Mouse (Mus musculus) monocyte, adult 2 months (primary cell): Measurements from ENCODE around the gene Olfr430.
"Not testable (repeated sequence)": the region's sequence is repeated elsewhere in the genome, so short reads cannot be mapped to it uniquely, and the experiment has no call there.

Source experiments
- DNase-seq, 2 experiments: peaks; one replicate each; pipeline ENCODE4 v3.0.0; 2022; ENCODE audit warnings: low spot score in 2 of 2, low read depth in 1 of 2

Olfr430 gene

GRCm38 (mm10) chr1:174066305-174066704, at the start of gene Olfr430:
Gene Olfr430, plus strand, starts transcription at chr1:174066605.
- DNase-seq: no peak

GRCm38 (mm10) chr1:174031698-174032097, 34.7 kb upstream of the Olfr430 start, which contains the start of gene Ifi205:
Gene Ifi205, minus strand, starts transcription at chr1:174031810.
- DNase-seq: no peak

DNA sequence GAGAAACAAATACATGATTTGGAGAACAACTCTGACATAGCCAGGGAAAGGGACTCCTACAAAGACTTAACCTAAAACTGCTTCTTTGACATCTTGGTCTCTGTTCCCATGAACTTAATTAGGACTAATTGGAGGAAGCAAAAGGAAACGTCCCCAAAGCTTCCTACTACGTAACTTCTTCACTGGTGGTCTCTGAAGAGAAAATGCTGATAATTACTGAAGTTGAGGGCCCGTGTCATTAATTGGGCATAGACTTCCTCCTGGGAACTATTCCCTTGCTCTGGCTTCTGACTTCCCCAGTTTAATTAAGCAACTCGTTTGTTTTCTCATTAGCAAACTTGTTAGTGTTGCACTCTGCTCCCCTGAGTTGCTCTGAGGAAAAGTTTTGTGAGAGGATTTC, 30.6 kb upstream of the Olfr430 start:
- DNase-seq: no peak

GRCm38 (mm10) chr1:174038480-174038879, 27.9 kb upstream of the Olfr430 start:
- no peak for DNase-seq

GRCm38 (mm10) chr1:174040523-174041177, 25.8 kb upstream of the Olfr430 start, which contains the start of gene Olfr433:
Gene Olfr433, plus strand, starts transcription at chr1:174040705.
- DNase-seq: peak; percentile 42 to 62

- not testable (repeated sequence) for DNase-seq
These were observed 24.1 kb upstream of the Olfr430 start for GRCm38 (mm10) chr1:174042091-174042884.

DNA sequence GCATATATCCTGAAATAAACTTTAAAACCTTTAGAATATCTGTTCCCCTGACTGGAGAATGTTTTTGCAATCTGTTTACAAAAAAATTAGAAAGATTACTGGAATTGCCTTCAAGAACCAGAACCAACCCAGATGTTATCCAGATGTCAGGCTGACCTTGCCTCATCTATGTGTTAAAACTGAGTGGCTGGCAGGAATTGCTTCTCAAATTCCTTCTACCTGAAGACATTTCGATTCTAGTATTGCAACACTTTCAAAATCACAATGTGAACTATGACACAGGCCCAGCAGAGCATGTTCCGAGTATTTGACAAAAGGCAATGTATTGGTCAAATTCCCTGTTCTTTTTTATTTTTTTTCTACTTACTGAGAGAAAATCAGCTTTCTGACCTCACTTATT, 22.0 kb upstream of the Olfr430 start:
- DNase-seq: no peak

DNA sequence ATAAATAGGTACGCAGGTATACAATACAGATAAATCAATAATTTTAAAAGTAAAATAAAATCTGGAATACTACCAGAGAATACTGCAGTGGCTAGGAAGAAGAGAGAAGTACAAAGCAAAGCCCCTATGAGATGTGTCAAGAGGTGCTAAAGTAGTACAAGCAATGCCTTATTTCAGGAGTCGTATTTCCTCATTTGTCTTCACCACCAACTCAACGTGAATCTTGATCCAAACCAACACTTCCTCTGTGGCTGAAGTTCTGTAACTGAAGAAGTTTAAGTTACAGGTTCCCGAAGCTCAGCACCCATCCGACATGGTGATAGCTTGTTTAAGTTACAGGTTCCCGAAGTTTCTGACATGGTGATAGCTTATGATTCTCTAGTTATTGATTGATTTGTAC, 18.2 kb upstream of the Olfr430 start:
- not testable (repeated sequence) for DNase-seq

DNA sequence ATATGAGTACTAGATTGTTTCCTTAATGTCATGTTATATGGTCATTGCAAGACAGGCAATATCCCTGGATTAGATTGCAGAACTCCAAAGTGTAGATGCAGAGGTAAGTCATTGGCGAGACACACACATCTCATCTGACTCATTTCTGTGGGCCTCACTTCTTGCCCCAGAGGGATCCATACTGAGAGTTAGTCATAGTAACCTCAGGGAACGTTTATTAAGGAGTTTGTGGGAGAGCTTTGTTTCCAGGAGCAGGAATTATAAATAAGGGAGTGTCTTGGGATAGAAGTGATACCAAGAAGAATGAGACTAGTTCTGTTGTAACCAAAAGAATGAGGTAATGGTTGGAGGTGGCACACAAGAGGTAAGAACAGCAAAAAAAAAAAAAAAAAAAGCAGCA, 17.5 kb upstream of the Olfr430 start, which contains the start of gene Olfr432:
Gene Olfr432 (plus strand): TSS at position 313 of the 400 bp plus-strand sequence.
- DNase-seq: no peak

DNA sequence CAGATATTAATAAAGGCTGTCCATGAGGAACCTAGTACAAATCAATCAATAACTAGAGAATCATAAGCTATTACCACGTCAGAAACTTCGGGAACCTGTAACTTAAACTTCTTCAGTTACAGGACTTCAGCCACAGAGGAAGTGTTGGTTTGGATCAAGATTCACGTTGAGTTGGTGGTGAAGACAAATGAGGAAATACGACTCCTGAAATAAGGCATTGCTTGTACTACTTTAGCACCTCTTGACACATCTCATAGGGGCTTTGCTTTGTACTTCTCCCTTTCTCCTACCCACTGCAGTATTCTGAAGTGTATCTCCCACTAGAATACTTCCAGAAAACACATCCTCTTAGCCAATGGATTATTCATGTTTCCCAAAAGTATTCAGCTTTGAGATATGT, 17.0 kb upstream of the Olfr430 start:
- DNase-seq: not testable (repeated sequence)

DNA sequence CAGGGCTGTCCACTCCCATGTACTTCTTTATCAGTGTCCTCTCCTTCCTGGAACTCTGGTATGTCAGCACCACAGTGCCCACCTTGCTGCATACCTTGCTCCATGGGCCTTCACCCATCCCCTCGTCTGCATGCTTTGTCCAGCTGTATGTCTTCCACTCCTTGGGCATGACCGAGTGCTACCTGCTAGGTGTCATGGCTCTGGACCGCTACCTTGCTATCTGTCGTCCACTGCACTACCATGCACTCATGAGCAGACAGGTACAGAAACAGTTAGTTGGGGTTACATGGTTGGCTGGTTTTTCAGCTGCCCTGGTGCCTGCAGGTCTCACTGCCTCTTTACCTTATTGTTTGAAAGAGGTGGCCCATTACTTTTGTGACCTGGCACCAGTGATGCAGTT, 15.9 kb upstream of the Olfr430 start:
- no peak for DNase-seq

DNA sequence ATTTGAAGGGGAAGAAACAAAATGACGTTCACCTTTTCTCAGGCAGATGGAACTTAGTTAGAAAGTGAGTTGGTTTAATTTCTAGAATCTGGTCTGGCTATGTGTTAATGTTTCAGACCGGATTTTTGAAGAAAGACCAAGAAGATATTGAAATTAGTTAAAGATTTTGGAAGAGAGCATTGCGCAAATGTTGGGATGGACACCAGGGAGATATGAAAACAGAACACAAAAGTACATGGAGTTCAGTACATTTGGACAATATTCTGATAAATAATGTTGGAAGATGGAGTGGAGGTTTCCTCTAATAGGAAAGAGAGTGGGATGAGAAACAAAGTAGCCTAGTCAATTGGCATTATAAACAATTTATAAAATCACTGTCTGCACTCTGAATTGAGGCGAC, 14.9 kb upstream of the Olfr430 start:
- no peak for DNase-seq

- DNase-seq: no peak
These were observed 14.4 kb upstream of the Olfr430 start for GRCm38 (mm10) chr1:174051931-174052536.

DNA sequence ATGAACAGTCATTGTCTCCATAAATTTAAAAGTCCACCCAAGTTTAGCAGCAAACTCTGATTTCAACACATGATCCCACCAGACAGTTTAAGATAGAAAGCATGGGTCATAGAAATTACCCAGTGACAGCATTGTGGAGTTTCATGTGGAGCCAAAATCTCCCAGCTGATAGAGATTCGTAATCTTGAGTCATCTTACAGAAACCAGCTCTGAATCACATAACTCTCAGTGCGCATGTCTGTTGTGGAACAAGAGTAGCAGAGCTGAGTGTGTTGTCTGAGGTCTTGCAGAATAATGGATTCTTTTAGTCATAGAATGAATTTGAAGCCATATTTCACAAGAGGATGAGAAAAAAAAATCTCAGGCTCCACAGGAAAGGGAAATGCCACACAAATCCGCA, 13.4 kb upstream of the Olfr430 start:
- no peak for DNase-seq

DNA sequence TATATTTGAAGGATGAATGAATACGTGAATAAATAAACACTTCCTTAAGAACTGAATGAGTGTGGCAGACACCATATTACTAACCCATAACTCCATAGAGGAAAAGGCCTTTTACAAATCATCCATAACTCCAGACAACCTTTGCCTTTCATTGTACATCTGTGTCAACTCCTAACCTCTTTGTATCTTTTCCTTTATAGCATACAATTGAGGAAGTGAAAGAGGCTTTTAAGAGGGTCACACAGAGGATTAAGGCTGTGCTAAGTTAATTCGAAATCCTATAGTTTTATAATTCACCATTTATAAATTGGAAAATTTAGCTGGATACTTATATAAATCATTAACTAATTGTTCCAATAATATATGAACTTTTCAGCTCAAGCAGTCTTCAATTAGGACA, 11.2 kb upstream of the Olfr430 start:
- no peak for DNase-seq

- no peak for DNase-seq
These were observed 17.6 kb downstream of the Olfr430 start, which contains the start of gene Olfr429 for GRCm38 (mm10) chr1:174084031-174084430. Gene Olfr429, plus strand, starts transcription at chr1:174084331.

GRCm38 (mm10) chr1:174096591-174096990, 30.2 kb downstream of the Olfr430 start, which contains the start of gene Olfr427:
Gene Olfr427, plus strand, starts transcription at chr1:174096891.
- DNase-seq: no peak

DNA sequence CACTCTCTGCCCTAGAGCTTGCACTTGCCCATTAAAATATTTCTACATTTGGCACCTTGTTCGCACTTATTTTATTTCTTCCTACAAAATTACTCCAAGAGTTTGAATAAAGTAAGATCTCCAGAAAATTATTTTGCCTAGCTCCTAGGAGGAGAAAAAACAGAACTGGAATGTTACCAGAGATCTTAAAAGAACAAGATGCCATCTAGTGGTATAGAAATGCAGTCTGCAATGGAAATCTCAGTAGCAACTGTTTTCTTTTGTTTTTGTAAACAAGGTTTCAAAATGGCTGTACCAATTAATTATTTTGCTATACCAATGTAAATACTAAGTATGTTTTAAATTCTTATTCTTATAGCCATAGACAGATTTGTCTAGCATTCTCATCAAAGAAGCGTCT, 37.3 kb downstream of the Olfr430 start:
- no peak for DNase-seq

DNA sequence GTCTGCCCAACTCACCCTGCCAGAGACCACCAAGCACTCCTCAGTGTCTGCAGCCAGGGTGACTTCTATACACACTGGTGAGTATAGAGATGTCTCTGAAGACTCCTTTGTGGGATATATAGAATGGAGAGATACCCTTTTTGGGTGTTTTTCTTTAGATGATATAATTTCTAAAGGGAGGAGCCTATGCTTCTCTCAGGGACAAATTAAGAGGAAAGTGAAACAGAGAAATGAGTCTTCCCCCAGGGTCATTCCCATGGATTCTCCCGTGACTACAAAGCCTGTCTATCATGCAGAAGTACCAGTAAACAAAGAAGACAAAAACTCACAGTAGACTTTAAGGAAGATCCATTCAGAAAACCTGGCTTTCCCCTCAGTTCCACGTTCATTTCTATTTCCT, 54.7 kb downstream of the Olfr430 start, which contains the start of gene Olfr231:
Gene Olfr231 (minus strand): TSS at position 101 of the 400 bp plus-strand sequence.
- no peak for DNase-seq
